Mouse (Mus musculus) R1 (cell line): ENCODE data around the gene Rasa3.

Source experiments
- DNase-seq: peaks from one replicate; pipeline ENCODE4 v3.0.0-alpha.2; 2018; ENCODE audit warnings: low read depth, low spot score

Gene Rasa3

GRCm38 (mm10) chr8:13685674-13686314 lies 8.4 kb upstream of the Rasa3 start:
- no peak for DNase-seq

GRCm38 (mm10) chr8:13684131-13684530 lies 6.7 kb upstream of the Rasa3 start:
- DNase-seq: no peak

GRCm38 (mm10) chr8:13678182-13678581 lies 779 bp upstream of the Rasa3 start:
- no peak for DNase-seq

GRCm38 (mm10) chr8:13676701-13677412 lies 546 bp downstream of the Rasa3 start:
- peak; percentile 76 for DNase-seq

GRCm38 (mm10) chr8:13676302-13676700 lies 1.1 kb downstream of the Rasa3 start:
- DNase-seq: peak; percentile 28

- DNase-seq: no peak
Measured at GRCm38 (mm10) chr8:13675524-13675923, 1.9 kb downstream of the Rasa3 start.

- DNase-seq: no peak
Measured at GRCm38 (mm10) chr8:13675121-13675520, 2.3 kb downstream of the Rasa3 start.

- DNase-seq: no peak
Measured at GRCm38 (mm10) chr8:13674294-13675010, 3.0 kb downstream of the Rasa3 start.

GRCm38 (mm10) chr8:13673215-13673614 lies 4.2 kb downstream of the Rasa3 start:
- no peak for DNase-seq

- DNase-seq: no peak
Measured at GRCm38 (mm10) chr8:13671246-13672003, 6.0 kb downstream of the Rasa3 start.

GRCm38 (mm10) chr8:13670011-13670471 lies 7.4 kb downstream of the Rasa3 start:
- no peak for DNase-seq

GRCm38 (mm10) chr8:13668367-13668766 lies 9.0 kb downstream of the Rasa3 start:
- DNase-seq: peak; percentile 16

- DNase-seq: peak; percentile 63
Measured at GRCm38 (mm10) chr8:13667917-13668316, 9.5 kb downstream of the Rasa3 start.

- no peak for DNase-seq
Measured at GRCm38 (mm10) chr8:13665944-13666343, 11.5 kb downstream of the Rasa3 start.

- no peak for DNase-seq
Measured at GRCm38 (mm10) chr8:13665538-13665937, 11.9 kb downstream of the Rasa3 start.

GRCm38 (mm10) chr8:13664711-13665210 lies 12.6 kb downstream of the Rasa3 start:
- DNase-seq: no peak

- no peak for DNase-seq
Measured at GRCm38 (mm10) chr8:13660323-13660722, 17.1 kb downstream of the Rasa3 start.

- no peak for DNase-seq
Measured at GRCm38 (mm10) chr8:13657479-13657878, 19.9 kb downstream of the Rasa3 start.

- DNase-seq: no peak
Measured at GRCm38 (mm10) chr8:13655033-13655351, 22.4 kb downstream of the Rasa3 start.

GRCm38 (mm10) chr8:13654350-13655032 lies 22.9 kb downstream of the Rasa3 start:
- no peak for DNase-seq

GRCm38 (mm10) chr8:13650541-13651191 lies 26.7 kb downstream of the Rasa3 start:
- no peak for DNase-seq
